Mouse (Mus musculus) heart, postnatal 0 days (tissue): ENCODE measurements at regions not wholly inside any gene's neighbourhood (a gene's known extent, or its start where the extent isn't known, plus 50 kb on each side); places are given as distances from the start of the nearest gene placed in this dataset.
A peak's percentile ranks its signal among the peaks of the same experiment; 100 is the strongest.

Experiments
- ATAC-seq: fragments of 200-750 bp; cut with Nextera tagmentation; 2 replicates; pipeline ENCODE4 v1.8.0; 2017; ENCODE audit warnings: low read depth, moderate number of reproducible peaks, moderate library complexity; ENCODE audit not compliant: insufficient read depth
- DNase-seq: peaks from one replicate; pipeline ENCODE4 v3.0.0-alpha.2; 2016; ENCODE audit warnings: low spot score
- H3K27ac ChIP-seq: fragments of 300-500 bp; sonication (generic); 2 replicates; pipeline ENCODE4 v1.5.1; 2014; ENCODE audit warnings: low read depth, mild to moderate bottlenecking
- H3K27me3 ChIP-seq: fragments of 300-500 bp; sonication (generic); 2 replicates; pipeline ENCODE4 v1.6.1; 2014; ENCODE audit warnings: low read length, mixed read lengths; ENCODE audit not compliant: control insufficient read depth, insufficient read depth
- H3K36me3 ChIP-seq: fragments of 300-500 bp; sonication (generic); replicated peaks from 2 replicates; pipeline ENCODE4 v1.6.1; 2014; ENCODE audit warnings: low read length, mixed read lengths; ENCODE audit not compliant: control insufficient read depth, insufficient read depth
- H3K4me1 ChIP-seq: fragments of 300-500 bp; sonication (generic); 2 replicates; pipeline ENCODE4 v1.6.1; 2014; ENCODE audit warnings: antibody characterized with exemption; ENCODE audit not compliant: control insufficient read depth, insufficient read depth
- H3K4me2 ChIP-seq: fragments of 300-500 bp; sonication (generic); 2 replicates; pipeline ENCODE4 v1.6.1; 2014; ENCODE audit warnings: low read depth, mild to moderate bottlenecking, low read length, moderate library complexity
- H3K4me3 ChIP-seq: fragments of 300-500 bp; sonication (generic); 2 replicates; pipeline ENCODE4 v1.5.1; 2014; ENCODE audit warnings: low read depth, low read length
- H3K9ac ChIP-seq: fragments of 300-500 bp; sonication (generic); replicated peaks from 2 replicates; pipeline ENCODE4 v1.6.1; 2014; ENCODE audit warnings: low read depth, low read length, mixed read lengths
- H3K9me3 ChIP-seq: fragments of 300-500 bp; sonication (generic); replicated peaks from 2 replicates; pipeline ENCODE4 v1.6.1; 2016; ENCODE audit warnings: low read length; ENCODE audit not compliant: control insufficient read depth
- CTCF ChIP-seq: IDR thresholded peaks from 2 replicates; pipeline ENCODE4 v1.5.1; 2016; ENCODE audit warnings: antibody characterized with exemption, control low read depth, low read depth
- EP300 ChIP-seq: IDR thresholded peaks from 2 replicates; pipeline ENCODE4 v1.6.1; 2016; ENCODE audit warnings: antibody characterized with exemption, low read depth
- WGBS: fragments of 180-500 bp; shearing (Covaris S2); extraction: QIAGEN DNeasy Blood & Tissue Kit; methylation state at CpG from one replicate; pipeline ENCODE4 v1.1.7; 2014; 5-methylcytosine and 5-hydroxymethylcytosine counted together

DNA sequence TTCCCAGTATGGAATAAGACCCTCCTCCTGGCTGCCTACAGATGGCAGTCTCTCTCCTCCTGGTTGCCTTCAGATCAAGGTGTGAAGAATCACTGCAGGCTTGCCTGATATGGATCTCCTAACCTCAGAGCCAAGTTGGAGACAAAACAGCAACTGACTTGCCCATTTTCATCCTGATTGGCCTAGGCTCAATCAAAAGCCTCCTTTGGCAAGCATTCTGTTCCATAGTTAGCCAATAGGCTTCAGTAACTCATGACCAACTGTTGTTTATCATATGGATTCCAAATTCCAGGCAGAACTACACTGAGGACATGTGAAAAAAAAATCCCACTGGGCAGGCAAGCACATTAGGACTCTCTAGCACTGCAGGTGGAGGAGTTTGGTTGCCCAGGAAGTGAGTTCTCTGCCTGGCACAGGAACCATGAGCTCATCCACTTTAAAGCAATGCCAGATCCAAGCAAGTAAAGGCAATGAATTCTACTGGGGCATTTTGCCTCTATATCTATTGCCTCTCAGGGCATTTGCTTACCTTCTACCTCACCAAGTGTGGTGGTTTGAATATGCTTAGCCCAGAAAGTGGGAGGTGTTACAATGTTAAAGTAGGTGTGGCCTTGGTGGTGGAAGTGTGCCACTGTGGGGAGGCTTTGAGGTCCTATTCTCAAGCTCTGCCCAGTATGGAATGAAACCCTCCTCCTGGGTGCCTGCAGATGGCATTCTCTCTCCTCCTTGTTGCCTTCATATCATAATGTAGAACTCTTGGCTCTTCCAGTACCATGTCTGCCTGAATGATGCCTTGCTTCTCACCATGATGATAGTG is 183.6 kb upstream of the Castor2 start:
- Histone ChIP-seq H3K4me3 (no peak overlapping the region), H3K36me3 (no peaks in the 10 kb centered on the region), H3K27me3 (no peaks in the 10 kb centered on the region), H3K4me2 (no peak overlapping the region), H3K9me3 (no peaks in the 10 kb centered on the region), H3K27ac (no peak overlapping the region), H3K9ac (no peak overlapping the region), H3K4me1 (no peaks in the 10 kb centered on the region)
- no peak for DNase-seq
- TF ChIP-seq EP300 (no peak), CTCF (no peak)
- ATAC-seq = no peak

DNA sequence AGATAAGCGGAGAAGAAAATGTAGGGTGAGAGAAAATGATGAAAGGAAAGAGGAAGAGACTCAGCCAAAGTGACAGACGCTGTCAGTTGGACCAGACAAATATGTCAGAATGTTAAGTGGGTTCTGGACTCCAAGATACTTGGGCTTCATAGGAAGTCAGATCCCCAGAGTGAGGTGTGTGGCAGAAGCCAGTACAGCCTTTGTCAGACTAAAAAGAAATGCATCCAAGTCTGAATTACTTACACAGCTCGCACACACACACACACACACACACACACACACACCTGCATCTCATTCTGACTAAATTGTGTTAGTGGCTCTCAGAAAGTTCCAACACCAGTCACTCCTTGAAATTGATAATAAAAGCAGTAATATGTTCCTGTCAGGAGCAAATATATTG is 192.1 kb upstream of the Castor2 start:
- no peaks in the 10 kb centered on the region for H3K27me3 ChIP-seq
- H3K4me2 ChIP-seq = no peak overlapping the region
- WGBS = 62% methylated on average over 3 of the region's 3 CpGs
- H3K36me3 ChIP-seq = no peaks in the 10 kb centered on the region
- no peak overlapping the region for H3K9ac ChIP-seq
- 0 out of 2 replicates have a peak, but pooled peaks cover 6% of the 10 kb centered on the region for H3K9me3 ChIP-seq
- H3K27ac ChIP-seq = no peak overlapping the region
- H3K4me1 ChIP-seq = no peaks in the 10 kb centered on the region
- H3K4me3 ChIP-seq = no peak overlapping the region
- no peak for ATAC-seq
- TF ChIP-seq EP300 (no peak), CTCF (no peak)
- DNase-seq = no peak

DNA sequence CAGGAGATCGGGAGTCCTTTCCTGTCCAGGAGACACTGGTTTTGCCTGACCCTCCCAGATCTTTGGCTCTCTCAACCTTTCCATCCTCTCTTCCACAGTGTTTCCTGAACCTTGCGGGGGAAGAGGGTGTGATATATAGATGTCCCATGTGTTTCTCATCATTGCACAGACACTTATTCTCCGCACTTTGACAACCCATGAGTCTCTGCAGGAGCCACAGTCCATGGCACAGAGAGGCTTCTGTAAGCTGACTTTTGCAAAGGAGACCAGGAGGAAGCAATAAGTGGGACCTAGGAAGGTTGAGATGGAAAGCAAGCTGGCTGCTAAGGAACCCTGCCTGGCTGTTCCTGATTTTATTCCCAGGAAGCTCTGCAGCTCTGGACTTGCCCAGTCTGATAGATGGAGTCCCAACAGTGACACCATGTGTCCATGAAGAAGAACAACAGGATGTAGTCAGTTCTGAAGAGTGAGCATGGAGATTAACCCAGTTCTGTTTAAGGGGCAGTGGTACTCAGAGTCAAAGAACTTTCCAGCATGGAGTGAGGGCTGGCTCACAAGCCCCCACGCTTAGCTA is 201.4 kb upstream of the Castor2 start:
- H3K4me2 ChIP-seq = no peak overlapping the region
- no peak overlapping the region for H3K9ac ChIP-seq
- 52% methylated on average over 4 of the region's 4 CpGs for WGBS
- ATAC-seq (peak; percentile 39; the same call in 1 of the 2 replicates), DNase-seq (peak; percentile 52)
- no peaks in the 10 kb centered on the region for H3K4me1 ChIP-seq
- no peak overlapping the region for H3K4me3 ChIP-seq
- H3K36me3 ChIP-seq = no peaks in the 10 kb centered on the region
- no peaks in the 10 kb centered on the region for H3K27me3 ChIP-seq
- H3K9me3 ChIP-seq = peaks cover 4% of the 10 kb centered on the region; the same call in 1 of the 2 replicates
- no peak overlapping the region for H3K27ac ChIP-seq
- TF ChIP-seq EP300 (no peak), CTCF (peak; percentile 63)

DNA sequence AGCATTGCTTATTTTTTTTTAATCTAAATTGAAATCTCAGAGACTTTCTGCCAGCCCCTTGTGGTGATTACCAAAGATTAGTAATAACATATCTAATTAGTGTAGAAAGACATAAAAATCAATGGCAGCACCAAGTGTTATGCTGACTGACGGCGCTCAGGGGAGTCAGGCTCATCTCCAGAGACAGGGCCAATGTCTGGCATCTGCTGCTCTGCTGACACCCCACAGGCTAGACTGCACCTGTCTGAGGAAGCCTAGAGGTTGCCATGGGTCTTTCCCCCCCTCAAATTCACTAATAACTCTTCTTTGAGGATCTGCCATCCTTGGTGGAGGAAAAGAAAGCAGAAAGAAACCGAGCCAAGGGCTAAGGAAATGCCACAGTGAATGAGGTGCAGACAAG is 208.8 kb upstream of the Castor2 start:
- no peak overlapping the region for H3K4me2 ChIP-seq
- H3K36me3 ChIP-seq = no peaks in the 10 kb centered on the region
- DNase-seq (no peak), ATAC-seq (no peak)
- H3K9me3 ChIP-seq = no peaks in the 10 kb centered on the region
- H3K27me3 ChIP-seq = no peaks in the 10 kb centered on the region
- no peaks in the 10 kb centered on the region for H3K4me1 ChIP-seq
- no peak overlapping the region for H3K9ac ChIP-seq
- 71% methylated on average over 3 of the region's 3 CpGs for WGBS
- TF ChIP-seq EP300 (no peak), CTCF (no peak)
- H3K27ac ChIP-seq = no peak overlapping the region
- no peak overlapping the region for H3K4me3 ChIP-seq

DNA sequence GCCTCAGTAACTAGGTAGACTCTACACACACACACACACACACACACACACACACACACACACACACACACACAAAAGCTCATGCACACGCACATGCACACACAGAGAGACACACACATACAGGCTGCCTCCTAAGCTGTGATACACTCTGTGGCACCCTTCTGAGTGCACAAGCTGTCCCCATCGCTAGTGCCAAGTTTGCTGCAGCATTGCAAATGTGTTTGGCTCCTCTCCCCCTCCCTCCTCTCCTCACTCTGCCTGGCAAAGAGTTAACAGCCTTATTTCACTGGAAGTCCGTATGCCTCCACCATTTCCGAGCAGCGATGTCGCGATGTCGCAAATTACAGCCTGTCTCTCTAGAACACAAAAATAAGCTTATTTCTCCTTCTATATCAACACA is 209.7 kb upstream of the Castor2 start:
- no peak overlapping the region for H3K27ac ChIP-seq
- no peaks in the 10 kb centered on the region for H3K27me3 ChIP-seq
- 69% methylated on average over 8 of the region's 8 CpGs for WGBS
- no peak overlapping the region for H3K9ac ChIP-seq
- ATAC-seq (no peak), DNase-seq (no peak)
- H3K4me1 ChIP-seq = peaks cover 7% of the 10 kb centered on the region; the same call in 1 of the 2 replicates
- H3K4me3 ChIP-seq = no peak overlapping the region
- H3K4me2 ChIP-seq = no peak overlapping the region
- H3K9me3 ChIP-seq = no peaks in the 10 kb centered on the region
- H3K36me3 ChIP-seq = no peaks in the 10 kb centered on the region
- no peak for TF ChIP-seq CTCF
- no peak for TF ChIP-seq EP300
